Mouse (Mus musculus): ENCODE data around the gene Cbx7. TPM values are rescaled to one million over a fixed set of nuclear protein-coding genes. Genes with fewer than 3 reads are reported as not detected.

Gene Cbx7
- 1.4 and 1.7 TPM in 2 replicates for polyA plus RNA-seq (2015; fragmentation: Nextera tagmentation; extraction: Ambion mirVana)

DNA sequence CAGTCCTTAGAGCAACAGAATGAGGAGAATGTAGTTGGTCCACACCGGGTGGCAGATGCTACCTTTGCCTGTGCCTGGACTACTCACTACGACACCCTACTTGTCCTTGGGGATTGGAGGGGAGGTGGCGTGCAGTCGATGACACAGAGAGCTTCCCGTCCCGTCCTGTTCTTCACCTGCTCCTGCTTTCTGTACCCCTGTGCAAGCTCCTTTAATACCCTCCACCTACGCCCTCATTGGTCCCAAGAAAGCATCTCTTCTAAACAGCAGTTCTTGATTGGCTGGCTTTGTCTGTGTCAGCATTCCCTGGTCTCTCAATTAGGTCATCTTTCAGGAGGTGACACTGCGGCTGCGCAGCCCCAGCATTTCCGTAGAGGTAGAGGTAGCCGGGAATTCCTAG lies at the start of gene Cbx7:
TSS of gene Cbx7 (minus strand) at position 180 of the 400 bp plus-strand sequence.
- no peak within 1 kb of the TSS for H3K4me2 ChIP-seq (ENCODE audit: low read depth, low read length)
- no peak for ATAC-seq (replicated peaks; ENCODE audit: extremely low read depth, insufficient read depth, low FRiP score)
- H3K9ac ChIP-seq (ENCODE audit: low read length) = no peak within 1 kb of the TSS
- no peak within 1 kb of the TSS for H3K4me3 ChIP-seq (ENCODE audit: low read length)
- H3K36me3 ChIP-seq (ENCODE audit: control insufficient read depth, insufficient read depth) = no peaks in the 10 kb centered on the region
- H3K4me1 ChIP-seq (ENCODE audit: control insufficient read depth, insufficient read depth, low read length) = no peaks in the 10 kb centered on the region
- H3K9me3 ChIP-seq (replicated peaks; ENCODE audit: control insufficient read depth, low read length) = no peaks in the 10 kb centered on the region
- no peak within 1 kb of the TSS for H3K27ac ChIP-seq (ENCODE audit: low read length)
- WGBS = 91% methylated on average over 11 of the region's 11 CpGs
- H3K27me3 ChIP-seq (ENCODE audit: control insufficient read depth, insufficient read depth, low read length) = no peaks in the 10 kb centered on the region

DNA sequence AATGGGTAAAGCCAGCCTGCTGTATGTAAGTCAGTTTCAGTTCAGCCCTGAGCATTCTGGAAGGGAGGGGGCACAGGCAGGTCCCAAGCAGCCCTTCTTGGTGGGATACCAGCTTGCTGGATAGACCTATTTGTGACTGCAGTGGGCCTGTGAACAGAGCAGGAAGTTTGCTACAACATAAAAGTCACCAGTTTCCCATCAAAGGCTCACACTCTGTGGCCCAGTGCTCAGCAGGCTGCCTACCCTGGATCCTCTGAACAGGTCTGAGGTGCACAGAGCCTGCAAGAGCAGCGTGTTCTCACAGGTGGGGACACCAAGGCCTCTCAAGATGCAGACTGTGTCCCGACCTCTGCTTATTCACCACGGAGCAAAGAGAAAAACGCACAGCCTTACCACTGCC lies 49.6 kb upstream of the Cbx7 start:
- 79% methylated on average over 4 of the region's 4 CpGs for WGBS
- Histone ChIP-seq H3K27ac (ENCODE audit: low read length) (0 out of 2 replicates have a peak overlapping the region, but pooled peaks have one; percentile 19), H3K36me3 (ENCODE audit: control insufficient read depth, insufficient read depth) (no peaks in the 10 kb centered on the region), H3K4me3 (ENCODE audit: low read length) (no peak overlapping the region), H3K4me2 (ENCODE audit: low read depth, low read length) (no peak overlapping the region), H3K27me3 (ENCODE audit: control insufficient read depth, insufficient read depth, low read length) (peaks cover 7% of the 10 kb centered on the region), H3K4me1 (ENCODE audit: control insufficient read depth, insufficient read depth, low read length) (peaks cover 18% of the 10 kb centered on the region), H3K9me3 (replicated peaks; ENCODE audit: control insufficient read depth, low read length) (no peaks in the 10 kb centered on the region), H3K9ac (ENCODE audit: low read length) (no peak overlapping the region)
- ATAC-seq (replicated peaks; ENCODE audit: extremely low read depth, insufficient read depth, low FRiP score) = no peak

DNA sequence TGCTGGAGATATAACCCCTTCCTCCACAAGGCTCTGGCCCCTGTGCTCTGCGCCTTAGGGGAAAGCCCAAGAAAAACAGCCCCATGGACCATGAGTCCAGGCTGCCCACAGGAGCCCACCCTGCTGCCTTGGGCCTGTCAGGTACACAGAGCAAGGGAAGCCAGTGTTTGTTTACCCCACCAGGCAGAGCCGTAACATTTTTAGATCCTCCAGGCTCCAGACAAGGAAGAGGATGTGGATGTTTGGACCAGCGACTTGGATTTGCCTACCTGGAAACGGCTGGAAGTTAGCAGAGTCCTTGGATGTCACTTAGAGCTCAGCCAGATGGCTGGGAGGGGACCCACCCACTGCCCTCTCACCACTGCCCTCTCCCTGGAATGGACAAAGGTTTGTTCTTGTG lies 48.7 kb upstream of the Cbx7 start:
- Histone ChIP-seq H3K4me3 (ENCODE audit: low read length) (no peak overlapping the region), H3K9me3 (replicated peaks; ENCODE audit: control insufficient read depth, low read length) (no peaks in the 10 kb centered on the region), H3K36me3 (ENCODE audit: control insufficient read depth, insufficient read depth) (no peaks in the 10 kb centered on the region), H3K27me3 (ENCODE audit: control insufficient read depth, insufficient read depth, low read length) (peaks cover 14% of the 10 kb centered on the region), H3K4me1 (ENCODE audit: control insufficient read depth, insufficient read depth, low read length) (peaks cover 14% of the 10 kb centered on the region), H3K9ac (ENCODE audit: low read length) (no peak overlapping the region), H3K4me2 (ENCODE audit: low read depth, low read length) (no peak overlapping the region), H3K27ac (ENCODE audit: low read length) (no peak overlapping the region)
- WGBS = 48% methylated on average over 4 of the region's 4 CpGs
- no peak for ATAC-seq (replicated peaks; ENCODE audit: extremely low read depth, insufficient read depth, low FRiP score)

DNA sequence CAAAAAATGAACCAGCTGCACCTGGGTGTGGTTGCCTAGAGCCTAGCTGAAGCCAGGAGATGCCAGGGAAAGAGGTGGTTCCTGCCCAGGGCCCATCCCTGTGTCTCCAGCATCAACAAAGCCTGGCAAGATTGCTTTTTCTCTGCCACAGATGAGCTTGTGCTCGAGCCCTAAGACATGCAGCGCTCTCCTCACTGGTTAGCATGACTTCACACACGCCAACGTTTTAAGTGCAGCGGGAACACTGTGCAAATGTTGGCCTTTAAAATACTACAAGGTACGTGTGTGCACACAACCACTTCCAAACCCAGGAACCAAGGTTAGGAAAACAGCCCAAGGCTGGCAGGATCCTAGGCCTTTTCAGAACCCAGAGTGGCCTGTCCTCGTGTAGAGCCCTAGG lies 48.3 kb upstream of the Cbx7 start:
- Histone ChIP-seq H3K27ac (ENCODE audit: low read length) (no peak overlapping the region), H3K9me3 (replicated peaks; ENCODE audit: control insufficient read depth, low read length) (no peaks in the 10 kb centered on the region), H3K36me3 (ENCODE audit: control insufficient read depth, insufficient read depth) (no peaks in the 10 kb centered on the region), H3K4me2 (ENCODE audit: low read depth, low read length) (no peak overlapping the region), H3K9ac (ENCODE audit: low read length) (no peak overlapping the region), H3K4me1 (ENCODE audit: control insufficient read depth, insufficient read depth, low read length) (peaks cover 10% of the 10 kb centered on the region), H3K4me3 (ENCODE audit: low read length) (no peak overlapping the region), H3K27me3 (ENCODE audit: control insufficient read depth, insufficient read depth, low read length) (peaks cover 14% of the 10 kb centered on the region)
- no peak for ATAC-seq (replicated peaks; ENCODE audit: extremely low read depth, insufficient read depth, low FRiP score)
- WGBS = 83% methylated on average over 7 of the region's 7 CpGs

DNA sequence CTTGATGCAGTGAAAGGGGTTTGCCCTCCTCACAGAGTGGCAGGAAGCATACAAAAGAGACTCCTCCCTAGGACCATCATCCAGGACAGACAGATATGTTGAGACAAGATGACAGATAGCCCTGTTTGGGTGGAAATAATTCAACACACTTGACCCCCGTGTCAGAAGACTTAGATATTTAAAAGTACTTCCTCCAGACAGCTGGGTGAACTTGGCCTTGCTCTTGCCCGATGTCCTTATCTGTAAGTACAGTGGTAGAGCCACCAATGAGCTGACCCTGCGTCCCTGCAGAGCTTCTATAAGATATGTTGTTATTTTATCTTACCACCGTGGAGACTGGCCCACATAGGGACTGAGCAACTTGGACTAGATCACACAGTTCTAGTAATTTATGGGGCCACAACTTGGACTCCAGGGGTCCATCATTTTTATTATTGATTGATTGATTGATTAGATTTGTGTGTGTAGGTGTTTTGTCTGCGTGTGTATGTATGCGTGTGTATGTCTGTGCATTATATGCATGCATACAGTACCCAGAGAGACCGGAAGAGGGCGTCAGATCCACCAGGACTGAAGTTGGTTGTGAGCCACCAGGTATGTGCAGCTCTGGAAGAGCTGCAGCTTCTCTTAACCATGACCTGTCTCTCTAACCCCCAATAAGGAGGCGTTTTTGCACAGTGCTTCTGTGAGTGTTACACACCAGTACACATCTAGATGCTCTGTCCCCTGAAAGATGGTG lies 45.8 kb upstream of the Cbx7 start:
- peaks cover 27% of the 10 kb centered on the region for H3K27me3 ChIP-seq (ENCODE audit: control insufficient read depth, insufficient read depth, low read length)

DNA sequence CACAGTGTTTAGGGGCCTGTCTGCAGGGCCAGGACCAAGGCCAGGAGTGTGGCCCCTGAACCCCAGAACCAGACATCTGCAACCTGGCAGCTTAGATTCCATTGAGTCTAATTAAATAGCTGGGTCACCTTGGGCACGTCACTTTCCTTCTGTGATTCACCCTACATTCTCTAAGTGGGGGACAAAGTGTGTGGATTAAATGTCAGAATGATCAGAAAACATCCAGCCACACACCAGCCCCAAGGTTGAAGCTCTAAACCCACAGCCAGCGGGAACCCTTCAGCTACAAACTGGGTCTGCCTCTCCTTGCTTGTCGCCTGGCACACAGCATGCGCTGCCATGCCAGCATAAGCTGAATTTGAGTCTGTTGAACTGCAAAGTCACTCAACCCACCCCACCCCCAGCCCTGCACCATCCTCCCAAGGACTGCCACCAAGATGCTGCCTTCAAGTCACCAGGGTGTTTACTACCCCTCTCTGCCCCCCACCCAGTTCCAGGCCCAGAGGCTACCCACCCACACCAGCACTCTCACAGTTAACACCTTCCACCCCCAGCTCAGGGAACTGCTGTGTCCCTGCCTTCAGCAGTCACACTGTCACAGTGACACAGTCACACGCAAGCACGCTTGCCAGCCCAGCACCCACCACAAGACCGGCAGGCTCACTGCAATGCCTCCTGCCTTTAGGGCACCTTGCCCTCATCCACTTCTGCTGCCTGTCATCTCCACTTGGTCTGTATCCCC lies 44.5 kb upstream of the Cbx7 start:
- Histone ChIP-seq H3K27ac (ENCODE audit: low read length) (no peak overlapping the region), H3K9me3 (replicated peaks; ENCODE audit: control insufficient read depth, low read length) (no peaks in the 10 kb centered on the region), H3K36me3 (ENCODE audit: control insufficient read depth, insufficient read depth) (no peaks in the 10 kb centered on the region), H3K4me3 (ENCODE audit: low read length) (peak overlapping the region; percentile 63; the same call in 1 of the 2 replicates), H3K4me2 (ENCODE audit: low read depth, low read length) (peak overlapping the region; percentile 90), H3K27me3 (ENCODE audit: control insufficient read depth, insufficient read depth, low read length) (peaks cover 38% of the 10 kb centered on the region), H3K4me1 (ENCODE audit: control insufficient read depth, insufficient read depth, low read length) (peaks cover 17% of the 10 kb centered on the region), H3K9ac (ENCODE audit: low read length) (peak overlapping the region; percentile 75; the same call in 1 of the 2 replicates)
- 59% methylated on average over 7 of the region's 7 CpGs for WGBS
- ATAC-seq (replicated peaks; ENCODE audit: extremely low read depth, insufficient read depth, low FRiP score) = no peak

More for the DNA sequence above, 45.8 kb upstream of the Cbx7 start:
- H3K9ac ChIP-seq (ENCODE audit: low read length) = no peak overlapping the region
- no peak for ATAC-seq (replicated peaks; ENCODE audit: extremely low read depth, insufficient read depth, low FRiP score)
- 77% methylated on average over 9 of the region's 9 CpGs for WGBS
- no peaks in the 10 kb centered on the region for H3K36me3 ChIP-seq (ENCODE audit: control insufficient read depth, insufficient read depth)
- peaks cover 17% of the 10 kb centered on the region for H3K4me1 ChIP-seq (ENCODE audit: control insufficient read depth, insufficient read depth, low read length)
- no peak overlapping the region for H3K27ac ChIP-seq (ENCODE audit: low read length)
- H3K4me3 ChIP-seq (ENCODE audit: low read length) = no peak overlapping the region
- H3K9me3 ChIP-seq (replicated peaks; ENCODE audit: control insufficient read depth, low read length) = no peaks in the 10 kb centered on the region
- H3K4me2 ChIP-seq (ENCODE audit: low read depth, low read length) = no peak overlapping the region

DNA sequence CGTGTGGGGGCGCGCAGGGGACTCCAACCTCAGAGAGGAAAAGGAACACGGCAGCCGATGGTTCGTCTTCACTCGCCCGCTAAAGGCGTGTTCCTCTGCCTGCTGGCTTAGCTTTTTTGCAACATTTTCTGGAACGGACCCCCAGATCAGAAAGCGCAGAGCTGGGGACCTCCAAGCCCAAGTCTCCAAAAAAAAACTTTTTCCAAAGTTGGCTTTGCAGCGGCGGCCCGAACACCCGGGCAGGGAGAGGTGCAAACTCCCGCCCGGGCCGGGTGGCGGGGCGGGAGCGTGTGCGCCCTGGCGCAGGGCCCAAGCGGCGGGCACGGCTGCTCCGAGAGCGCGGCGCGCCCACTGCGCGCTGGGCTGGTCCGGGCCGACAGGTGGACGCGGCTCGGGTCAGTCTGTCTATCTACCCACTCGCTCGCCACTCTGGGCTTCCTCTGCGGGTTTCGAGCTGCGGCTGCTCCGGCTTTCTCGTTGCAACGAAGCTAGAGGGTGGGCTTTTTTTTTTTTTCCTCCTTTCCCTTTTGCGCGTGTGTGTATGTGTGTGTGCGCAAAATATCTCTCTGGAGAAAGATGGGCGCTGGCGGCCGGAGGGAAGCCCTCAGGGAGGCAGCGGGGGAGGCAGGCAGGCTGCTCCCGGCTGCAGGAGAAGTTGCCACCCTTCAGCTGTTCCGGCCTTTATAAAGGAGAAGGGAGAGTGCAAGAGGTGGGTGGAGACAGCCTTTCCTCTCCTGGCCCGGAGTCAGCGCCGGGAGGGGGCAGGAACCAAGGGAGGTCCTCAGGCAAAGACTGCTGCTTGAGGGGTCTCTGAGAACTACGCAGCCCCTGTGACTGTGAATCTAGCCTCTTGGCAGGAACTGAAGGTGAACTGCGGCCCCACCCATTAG lies 43.6 kb upstream of the Cbx7 start, which contains the start of gene Pdgfb:
TSS of gene Pdgfb (minus strand) at position 657 of the 890 bp plus-strand sequence.
- peak within 1 kb of the TSS; percentile 33 for H3K27ac ChIP-seq (ENCODE audit: low read length)
- H3K4me1 ChIP-seq (ENCODE audit: control insufficient read depth, insufficient read depth, low read length) = peaks cover 17% of the 10 kb centered on the region
- peaks cover 38% of the 10 kb centered on the region for H3K27me3 ChIP-seq (ENCODE audit: control insufficient read depth, insufficient read depth, low read length)
- no peaks in the 10 kb centered on the region for H3K36me3 ChIP-seq (ENCODE audit: control insufficient read depth, insufficient read depth)
- no peaks in the 10 kb centered on the region for H3K9me3 ChIP-seq (replicated peaks; ENCODE audit: control insufficient read depth, low read length)
- peak within 1 kb of the TSS; percentile 63 for H3K4me3 ChIP-seq (ENCODE audit: low read length)
- H3K9ac ChIP-seq (ENCODE audit: low read length) = peak within 1 kb of the TSS; percentile 75
- WGBS = 1% methylated on average over 60 of the region's 60 CpGs
- ATAC-seq (replicated peaks; ENCODE audit: extremely low read depth, insufficient read depth, low FRiP score) = peak; percentile 33; the same call in 1 of the 2 replicates
- H3K4me2 ChIP-seq (ENCODE audit: low read depth, low read length) = peak within 1 kb of the TSS; percentile 90

DNA sequence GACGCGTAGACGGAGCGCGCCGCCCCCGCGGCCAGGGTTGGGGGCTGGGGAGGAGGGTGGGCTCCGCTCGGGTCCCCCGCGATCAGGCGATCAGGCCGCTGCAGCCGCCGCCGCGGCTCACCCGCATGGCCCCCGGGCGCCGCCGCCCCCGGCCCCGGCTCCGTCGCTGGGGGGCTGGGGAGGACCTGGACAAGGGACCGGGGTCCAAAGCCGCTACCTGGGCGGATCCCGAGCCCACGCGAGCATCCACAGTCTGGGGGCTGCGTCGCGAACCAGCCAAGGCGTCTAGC lies 43.1 kb upstream of the Cbx7 start:
- Histone ChIP-seq H3K36me3 (ENCODE audit: control insufficient read depth, insufficient read depth) (no peaks in the 10 kb centered on the region), H3K4me1 (ENCODE audit: control insufficient read depth, insufficient read depth, low read length) (peaks cover 17% of the 10 kb centered on the region), H3K27ac (ENCODE audit: low read length) (peak overlapping the region; percentile 33), H3K27me3 (ENCODE audit: control insufficient read depth, insufficient read depth, low read length) (peaks cover 38% of the 10 kb centered on the region), H3K9ac (ENCODE audit: low read length) (peak overlapping the region; percentile 75), H3K4me3 (ENCODE audit: low read length) (peak overlapping the region; percentile 63), H3K4me2 (ENCODE audit: low read depth, low read length) (peak overlapping the region; percentile 90), H3K9me3 (replicated peaks; ENCODE audit: control insufficient read depth, low read length) (no peaks in the 10 kb centered on the region)
- 1% methylated on average over 37 of the region's 37 CpGs for WGBS
- no peak for ATAC-seq (replicated peaks; ENCODE audit: extremely low read depth, insufficient read depth, low FRiP score)

Data from heart, embryonic 16.5 days (tissue).